Mouse (Mus musculus) kidney, adult 2 months (tissue): ENCODE results near the gene Rad54l2. TPM values are rescaled to one million over a fixed set of nuclear protein-coding genes. Genes with fewer than 3 reads are reported as not detected.

Experiments used
- DNase-seq: peaks from one replicate; pipeline ENCODE4 v3.0.0; 2021
- H3K27ac ChIP-seq: fragments of 200-500 bp; 2 replicates; pipeline ENCODE4 v1.5.1; 2012; ENCODE audit warnings: low read depth, low read length, control low read depth, inconsistent platforms; ENCODE audit not compliant: insufficient read depth
- H3K27me3 ChIP-seq: fragments of 200-500 bp; replicated peaks from 2 replicates; pipeline ENCODE4 v1.6.1; 2012; ENCODE audit warnings: mild to moderate bottlenecking, moderate library complexity, low read length, inconsistent platforms; ENCODE audit not compliant: control insufficient read depth, insufficient read depth
- H3K36me3 ChIP-seq: fragments of 200-500 bp; 2 replicates; pipeline ENCODE4 v1.6.1; 2012; ENCODE audit warnings: mild to moderate bottlenecking, moderate library complexity, low read length, inconsistent platforms; ENCODE audit not compliant: control insufficient read depth, insufficient read depth
- H3K4me1 ChIP-seq: fragments of 200-500 bp; 2 replicates; pipeline ENCODE4 v1.6.1; 2011; ENCODE audit warnings: low read length; ENCODE audit not compliant: control insufficient read depth, insufficient read depth
- H3K4me3 ChIP-seq: fragments of 200-500 bp; 2 replicates; pipeline ENCODE4 v1.5.1; 2011; ENCODE audit warnings: mild to moderate bottlenecking, low read depth, low read length, control low read depth; ENCODE audit not compliant: insufficient read depth
- CTCF ChIP-seq: fragments of 200-500 bp; conservative IDR thresholded peaks from 2 replicates; pipeline ENCODE4 v1.5.1; 2011; ENCODE audit warnings: low read depth, mild to moderate bottlenecking, control low read depth, low read length, moderate library complexity, mixed read lengths; ENCODE audit not compliant: insufficient read depth, insufficient read length
- POLR2A ChIP-seq: fragments of 200-500 bp; IDR thresholded peaks from one replicate; pipeline ENCODE4 v1.6.1; 2011; ENCODE audit warnings: low read depth, low read length, control low read depth
- WGBS: fragments of 180-500 bp; shearing (Covaris S2); methylation state at CpG from one replicate; pipeline ENCODE4 v1.1.7; 2018; 5-methylcytosine and 5-hydroxymethylcytosine counted together
- polyA plus RNA-seq: library from polyadenylated mRNA; depleted of rRNA; stranded (reverse); fragments of >200 nt; gene quantifications from 2 replicates; pipeline ENCODE4 v1.2.3, GENCODE M21; 2012

Gene Rad54l2
- polyA plus RNA-seq, 1 experiment: 18.6 TPM

DNA sequence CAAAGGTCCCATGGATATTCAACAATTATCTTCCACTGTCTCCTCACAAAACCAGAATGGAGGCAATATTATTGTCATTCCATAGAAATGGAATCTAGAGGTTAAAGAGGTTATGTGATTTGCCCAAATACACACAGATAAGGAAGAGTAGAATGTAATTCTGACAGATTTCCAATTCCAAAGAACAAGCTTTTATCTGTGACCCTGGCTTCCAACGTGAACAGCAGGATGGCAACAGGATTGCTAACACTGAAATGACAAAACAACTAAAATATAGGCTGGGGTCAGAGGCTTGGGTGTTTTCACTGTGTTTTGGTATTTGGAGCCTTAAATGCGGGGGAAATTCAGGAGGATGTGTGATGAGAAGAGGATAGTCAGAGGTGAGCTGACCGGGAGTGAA, 11.6 kb downstream of the Rad54l2 start:
- H3K36me3 ChIP-seq: no peaks in the 10 kb centered on the region
- no peak overlapping the region for H3K27ac ChIP-seq
- no peaks in the 10 kb centered on the region for H3K27me3 ChIP-seq
- TF ChIP-seq POLR2A (no peak), CTCF (no peak)
- H3K4me3 ChIP-seq: no peak overlapping the region
- no peak for DNase-seq
- WGBS: 83% methylated on average over 3 of the region's 3 CpGs
- H3K4me1 ChIP-seq: no peaks in the 10 kb centered on the region

DNA sequence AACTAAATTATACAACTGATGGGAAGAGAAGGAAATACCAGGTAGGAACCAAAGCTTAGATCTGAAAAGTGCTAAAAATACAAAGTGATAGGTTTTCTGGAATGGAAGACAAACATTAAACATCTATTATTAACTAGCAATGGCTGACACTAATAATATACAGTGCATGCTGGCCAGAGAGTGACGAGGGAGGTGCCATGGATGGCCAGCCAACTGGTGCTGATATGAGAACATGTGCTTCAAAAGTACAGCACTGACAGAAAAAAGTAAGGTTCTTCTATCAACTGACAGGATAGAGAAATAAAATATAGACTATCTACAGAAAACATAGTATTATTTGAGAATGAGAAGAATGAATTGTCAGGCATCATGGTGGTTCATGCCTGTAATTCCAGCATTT, 12.9 kb downstream of the Rad54l2 start:
- DNase-seq: no peak
- Histone ChIP-seq H3K27me3 (no peaks in the 10 kb centered on the region), H3K36me3 (no peaks in the 10 kb centered on the region), H3K4me1 (peaks cover 5% of the 10 kb centered on the region; the same call in 1 of the 2 replicates), H3K4me3 (no peak overlapping the region), H3K27ac (no peak overlapping the region)
- 58% methylated on average over 1 of the region's 1 CpGs for WGBS
- TF ChIP-seq POLR2A: no peak
- no peak for TF ChIP-seq CTCF

GRCm38 (mm10) chr9:106771770-106772169, 17.2 kb downstream of the Rad54l2 start:
- 89% methylated on average over 2 of the region's 2 CpGs for WGBS

GRCm38 (mm10) chr9:106770216-106770615, 18.8 kb downstream of the Rad54l2 start:
- peaks cover 5% of the 10 kb centered on the region; the same call in 1 of the 2 replicates for H3K4me1 ChIP-seq
- 71% methylated on average over 3 of the region's 3 CpGs for WGBS
- no peaks in the 10 kb centered on the region for H3K27me3 ChIP-seq
- no peak for DNase-seq
- H3K36me3 ChIP-seq: no peaks in the 10 kb centered on the region
- no peak for TF ChIP-seq CTCF
- no peak for TF ChIP-seq POLR2A
- H3K4me3 ChIP-seq: no peak overlapping the region
- no peak overlapping the region for H3K27ac ChIP-seq

More at GRCm38 (mm10) chr9:106771770-106772169, 17.2 kb downstream of the Rad54l2 start:
- TF ChIP-seq POLR2A: no peak
- TF ChIP-seq CTCF: no peak
- H3K27ac ChIP-seq: no peak overlapping the region
- DNase-seq: no peak
- no peak overlapping the region for H3K4me3 ChIP-seq
- peaks cover 5% of the 10 kb centered on the region; the same call in 1 of the 2 replicates for H3K4me1 ChIP-seq
- no peaks in the 10 kb centered on the region for H3K27me3 ChIP-seq
- H3K36me3 ChIP-seq: no peaks in the 10 kb centered on the region

GRCm38 (mm10) chr9:106769781-106770180, 19.2 kb downstream of the Rad54l2 start:
- Histone ChIP-seq H3K27me3 (no peaks in the 10 kb centered on the region), H3K4me3 (no peak overlapping the region), H3K27ac (no peak overlapping the region), H3K4me1 (peaks cover 5% of the 10 kb centered on the region; the same call in 1 of the 2 replicates), H3K36me3 (no peaks in the 10 kb centered on the region)
- no peak for DNase-seq
- TF ChIP-seq CTCF (no peak), POLR2A (no peak)
- 94% methylated on average over 5 of the region's 5 CpGs for WGBS

DNA sequence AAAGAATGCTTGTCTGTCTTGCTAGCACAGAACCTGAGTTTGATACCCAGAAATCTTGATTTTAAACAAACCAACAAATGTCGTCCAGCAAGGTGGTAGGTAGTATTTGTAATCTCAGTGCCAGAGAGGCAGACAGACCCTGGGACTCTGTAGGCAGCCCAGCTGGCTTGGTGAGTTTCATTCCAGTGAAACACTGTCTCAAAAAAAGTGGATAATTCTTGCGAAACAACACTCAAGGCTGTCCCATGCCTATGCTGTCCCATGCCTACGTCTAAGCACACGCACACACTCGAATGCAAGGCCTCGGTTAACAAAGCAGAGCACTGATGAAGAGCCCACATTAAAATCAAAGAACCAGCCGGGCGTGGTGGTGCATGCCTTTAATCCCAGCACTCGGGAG, 32.6 kb downstream of the Rad54l2 start:
- Histone ChIP-seq H3K4me3 (no peak overlapping the region), H3K27ac (no peak overlapping the region), H3K4me1 (no peaks in the 10 kb centered on the region), H3K27me3 (no peaks in the 10 kb centered on the region), H3K36me3 (no peaks in the 10 kb centered on the region)
- no peak for DNase-seq
- WGBS: 95% methylated on average over 9 of the region's 9 CpGs
- TF ChIP-seq CTCF: no peak
- no peak for TF ChIP-seq POLR2A

DNA sequence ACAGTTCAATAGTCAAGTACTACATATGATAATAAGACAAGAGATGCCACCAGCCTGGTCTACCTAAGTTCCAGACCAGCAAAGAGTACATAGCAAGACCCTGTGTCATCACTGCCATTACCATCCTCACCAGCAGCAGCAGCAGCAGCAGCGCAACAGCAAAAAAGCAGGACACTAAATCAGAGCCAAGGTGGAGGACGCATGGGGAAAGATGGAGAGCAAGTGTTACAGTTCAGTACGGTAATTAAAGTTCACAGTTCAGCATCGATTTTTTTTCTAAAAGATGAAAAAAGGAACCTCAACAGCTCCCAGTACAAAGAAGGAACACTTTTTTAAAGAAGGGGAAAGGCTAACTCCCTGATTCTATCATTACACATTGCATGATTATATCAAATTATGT, 33.2 kb downstream of the Rad54l2 start:
- no peak overlapping the region for H3K27ac ChIP-seq

More for the DNA sequence above, 33.2 kb downstream of the Rad54l2 start:
- no peaks in the 10 kb centered on the region for H3K4me1 ChIP-seq
- 90% methylated on average over 4 of the region's 4 CpGs for WGBS
- no peaks in the 10 kb centered on the region for H3K27me3 ChIP-seq
- no peak overlapping the region for H3K4me3 ChIP-seq
- DNase-seq: no peak
- H3K36me3 ChIP-seq: no peaks in the 10 kb centered on the region
- TF ChIP-seq CTCF: no peak
- TF ChIP-seq POLR2A: no peak
